In genomic region chr2:30343601-30344137, GRCm38 (mm10) we compare ENCODE assay signal across 9 mouse cellular contexts. TPM values are rescaled to one million over a fixed set of nuclear protein-coding genes. Genes with fewer than 3 reads are reported as not detected.
A peak's percentile ranks its signal among the peaks of the same experiment; 100 is the strongest.
DNase-seq lines count a peak whose midpoint lies in the region; ATAC-seq and TF ChIP-seq lines count a peak whose summit lies in the region.
"Had no signal": no experiment of that assay in that cellular context is flagged by ENCODE, and none has a peak within 500 bp of the region (broad histone marks: within the 10 kb centered on the region; RNA-seq: fewer than 3 reads in every experiment).

No protein-coding gene starts in this region.

- H3K4me3 ChIP-seq in heart, embryonic 10.5 days, result no peak overlapping the region
- no peak overlapping the region for H3K4me3 ChIP-seq in heart, embryonic 14.5 days (ENCODE audit: control insufficient read depth in 1 of 2, insufficient read depth in 1 of 2, low read depth in 1 of 2, low read length in 2 of 2)
- no peak overlapping the region for H3K4me3 ChIP-seq in thymus, adult 2 months (ENCODE audit: control insufficient read depth, insufficient read depth, low read length)
- no peak overlapping the region for H3K4me3 ChIP-seq in liver, postnatal 0 days (ENCODE audit: low read depth, low read length)

- H3K27ac ChIP-seq in heart, embryonic 10.5 days, result no peak overlapping the region
- H3K27ac ChIP-seq in heart, embryonic 14.5 days (replicated peaks in 1 of 2; ENCODE audit: control insufficient read depth in 1 of 2, insufficient read depth in 1 of 2, low read depth in 2 of 2, low read length in 2 of 2), result peak overlapping the region; percentile 71 to 82
- H3K27ac ChIP-seq in thymus, adult 2 months (ENCODE audit: control insufficient read depth, insufficient read depth, low read length), result no peak overlapping the region
- no peak overlapping the region for H3K27ac ChIP-seq in liver, postnatal 0 days (ENCODE audit: low read depth)

- H3K27me3 ChIP-seq in heart, embryonic 10.5 days (ENCODE audit: insufficient read depth, poor library complexity, severe bottlenecking), result no peaks in the 10 kb centered on the region
- no peaks in the 10 kb centered on the region for H3K27me3 ChIP-seq in heart, embryonic 14.5 days (ENCODE audit: control insufficient read depth, insufficient read depth, low read length)
- H3K27me3 ChIP-seq in thymus, adult 2 months (ENCODE audit: control insufficient read depth, insufficient read depth, low read length), result no peaks in the 10 kb centered on the region
- H3K27me3 ChIP-seq in liver, postnatal 0 days (ENCODE audit: insufficient read depth, low read length), result no peaks in the 10 kb centered on the region

- H3K4me1 ChIP-seq in heart, embryonic 10.5 days, result 0 out of 2 replicates have a peak, but pooled peaks cover 4% of the 10 kb centered on the region
- H3K4me1 ChIP-seq in heart, embryonic 14.5 days (ENCODE audit: control insufficient read depth in 2 of 2, insufficient read depth in 2 of 2, low read length in 2 of 2), result peaks cover 13 to 17% of the 10 kb centered on the region in 2 experiments
- no peaks in the 10 kb centered on the region for H3K4me1 ChIP-seq in thymus, adult 2 months (replicated peaks; ENCODE audit: control insufficient read depth, insufficient read depth, low read length)
- no peaks in the 10 kb centered on the region for H3K4me1 ChIP-seq in liver, postnatal 0 days (ENCODE audit: insufficient read depth)

- TF ChIP-seq POLR2A in thymus, adult 2 months (IDR thresholded peaks at IDR 0.05; ENCODE audit: control insufficient read depth, extremely low read depth, insufficient read depth, low read length, poor library complexity), result no peak

- ATAC-seq in heart, embryonic 14.5 days (ENCODE audit: insufficient number of reproducible peaks, insufficient read depth, low FRiP score, low read depth), result peak; percentile 66
- ATAC-seq in liver, postnatal 0 days, result no peak

- TF ChIP-seq EP300 in liver, postnatal 0 days (IDR thresholded peaks at IDR 0.05; ENCODE audit: low read depth), result no peak

- no peak overlapping the region for H3K4me2 ChIP-seq in heart, embryonic 14.5 days (ENCODE audit: low read length)
- no peak overlapping the region for H3K4me2 ChIP-seq in liver, postnatal 0 days (ENCODE audit: low read depth, low read length)

- no peak for TF ChIP-seq CTCF in thymus, adult 2 months (IDR thresholded peaks at IDR 0.05; ENCODE audit: borderline replicate concordance, control insufficient read depth, extremely low read depth, insufficient read depth, low read length, poor library complexity)
- no peak for TF ChIP-seq CTCF in liver, postnatal 0 days (IDR thresholded peaks at IDR 0.05; ENCODE audit: low read depth)

- H3K9me3 ChIP-seq in heart, embryonic 10.5 days, result no peaks in the 10 kb centered on the region
- H3K9me3 ChIP-seq in heart, embryonic 14.5 days (ENCODE audit: control insufficient read depth, low read length), result no peaks in the 10 kb centered on the region
- H3K9me3 ChIP-seq in liver, postnatal 0 days (ENCODE audit: low read length), result no peaks in the 10 kb centered on the region

- DNase-seq in heart, adult 18-20 months, result peak; percentile 63 to 65
- DNase-seq in heart, embryonic 10.5 days (ENCODE audit: low spot score), result no peak
- DNase-seq in right cerebral cortex, postnatal 14 days, result peak; percentile 59
- no peak for DNase-seq in right cerebral cortex, postnatal 36 days (ENCODE audit: low spot score in 2 of 2)
- peak; percentile 55 for DNase-seq in right cerebral cortex, postnatal 4 days
- no peak for DNase-seq in thymus, adult 2 months
- no peak for DNase-seq in liver, postnatal 0 days
- DNase-seq: gastrocnemius, postnatal 36 days had no signal

- WGBS in heart, embryonic 10.5 days, result 80% methylated on average over 14 of the region's 14 CpGs
- 42% methylated on average over 14 of the region's 14 CpGs for WGBS in heart, embryonic 14.5 days
- 93% methylated on average over 14 of the region's 14 CpGs for WGBS in thymus, adult 2 months
- 79% methylated on average over 14 of the region's 14 CpGs for WGBS in liver, postnatal 0 days (ENCODE audit: insufficient replicate concordance)

- H3K36me3 ChIP-seq in heart, embryonic 10.5 days, result peaks cover 100% of the 10 kb centered on the region
- H3K36me3 ChIP-seq in heart, embryonic 14.5 days (ENCODE audit: control insufficient read depth, insufficient read depth, low read length), result peaks cover 99% of the 10 kb centered on the region
- peaks cover 45% of the 10 kb centered on the region for H3K36me3 ChIP-seq in thymus, adult 2 months (ENCODE audit: control insufficient read depth, insufficient read depth, low read length)
- peaks cover 62% of the 10 kb centered on the region for H3K36me3 ChIP-seq in liver, postnatal 0 days (replicated peaks; ENCODE audit: insufficient read depth, low read length)

- H3K9ac ChIP-seq in heart, embryonic 14.5 days (ENCODE audit: low read length), result peak overlapping the region; percentile 32
- no peak overlapping the region for H3K9ac ChIP-seq in liver, postnatal 0 days (replicated peaks)

RNA-seq across cellular contexts. Expression of gene Sh3glb2, which starts 15.5 kb away (rescaled TPM):
- total RNA-seq in heart, adult 18-20 months (2021), result 10 to 100 TPM; 34.6 to 42.9 TPM
- polyA plus RNA-seq in heart, embryonic 10.5 days (2016; fragmentation: Nextera tagmentation; extraction: Ambion mirVana), result 101 and 132 TPM in 2 replicates
- 94.6 and 97.3 TPM in 2 replicates for polyA plus RNA-seq in heart, embryonic 14.5 days (2014; fragmentation: Nextera tagmentation; extraction: Ambion mirVana)
- 253 and 265 TPM in 2 replicates for polyA plus RNA-seq in thymus, adult 2 months (2012; rRNA removed)
- 13.9 and 14.4 TPM in 2 replicates for polyA plus RNA-seq in liver, postnatal 0 days (2015; fragmentation: Nextera tagmentation; extraction: Ambion mirVana)

RNA-seq across cellular contexts. Expression of gene Miga2, which starts 20.4 kb away (rescaled TPM):
- total RNA-seq in heart, adult 18-20 months (2021), result 10 to 100 TPM; 83.0 to 85.6 TPM
- 28.2 and 35.1 TPM in 2 replicates for polyA plus RNA-seq in heart, embryonic 10.5 days (2016; fragmentation: Nextera tagmentation; extraction: Ambion mirVana)
- 28.3 and 31.6 TPM in 2 replicates for polyA plus RNA-seq in heart, embryonic 14.5 days (2014; fragmentation: Nextera tagmentation; extraction: Ambion mirVana)
- polyA plus RNA-seq in thymus, adult 2 months (2012; rRNA removed), result 25.8 and 28.7 TPM in 2 replicates
- 7.6 and 8.2 TPM in 2 replicates for polyA plus RNA-seq in liver, postnatal 0 days (2015; fragmentation: Nextera tagmentation; extraction: Ambion mirVana)

RNA-seq across cellular contexts. Expression of gene Dolpp1, which starts 48.4 kb away (rescaled TPM):
- total RNA-seq in heart, adult 18-20 months (2021), result 1 to 10 TPM; 6.4 to 7.8 TPM
- 29.9 and 36.1 TPM in 2 replicates for polyA plus RNA-seq in heart, embryonic 10.5 days (2016; fragmentation: Nextera tagmentation; extraction: Ambion mirVana)
- 16.8 and 20.8 TPM in 2 replicates for polyA plus RNA-seq in heart, embryonic 14.5 days (2014; fragmentation: Nextera tagmentation; extraction: Ambion mirVana)
- polyA plus RNA-seq in thymus, adult 2 months (2012; rRNA removed), result 97.2 and 98.9 TPM in 2 replicates
- 12.0 and 12.2 TPM in 2 replicates for polyA plus RNA-seq in liver, postnatal 0 days (2015; fragmentation: Nextera tagmentation; extraction: Ambion mirVana)

RNA-seq across cellular contexts. Expression of gene Nup188, which starts 57.5 kb away (rescaled TPM):
- 10 to 100 TPM; 19.5 to 20.7 TPM for total RNA-seq in heart, adult 18-20 months (2021)
- polyA plus RNA-seq in heart, embryonic 10.5 days (2016; fragmentation: Nextera tagmentation; extraction: Ambion mirVana), result 45.2 and 46.5 TPM in 2 replicates
- 23.9 and 26.2 TPM in 2 replicates for polyA plus RNA-seq in heart, embryonic 14.5 days (2014; fragmentation: Nextera tagmentation; extraction: Ambion mirVana)
- polyA plus RNA-seq in thymus, adult 2 months (2012; rRNA removed), result 77.4 and 107 TPM in 2 replicates
- 6.2 and 7.5 TPM in 2 replicates for polyA plus RNA-seq in liver, postnatal 0 days (2015; fragmentation: Nextera tagmentation; extraction: Ambion mirVana)

RNA-seq across cellular contexts. Expression of gene Dolk, which starts 57.5 kb away (rescaled TPM):
- 10 to 100 TPM; 23.4 to 25.5 TPM for total RNA-seq in heart, adult 18-20 months (2021)
- 29.3 and 31.7 TPM in 2 replicates for polyA plus RNA-seq in heart, embryonic 10.5 days (2016; fragmentation: Nextera tagmentation; extraction: Ambion mirVana)
- polyA plus RNA-seq in heart, embryonic 14.5 days (2014; fragmentation: Nextera tagmentation; extraction: Ambion mirVana), result 33.0 and 33.4 TPM in 2 replicates
- polyA plus RNA-seq in thymus, adult 2 months (2012; rRNA removed), result 20.0 and 22.1 TPM in 2 replicates
- 14.0 and 14.1 TPM in 2 replicates for polyA plus RNA-seq in liver, postnatal 0 days (2015; fragmentation: Nextera tagmentation; extraction: Ambion mirVana)

Comparison
In these comparisons a context has a peak if more than half of its experiments do, and no peak if none do; other contexts are left out.
1. DNase-seq: peak in heart, adult 18-20 months (2 of 2), right cerebral cortex, postnatal 14 days (single experiment) and right cerebral cortex, postnatal 4 days (single experiment); none in heart, embryonic 10.5 days (single experiment), right cerebral cortex, postnatal 36 days (0 of 2), thymus, adult 2 months (single experiment) and liver, postnatal 0 days (single experiment).
2. H3K27ac ChIP-seq: peak in heart, embryonic 14.5 days (2 of 2); none in heart, embryonic 10.5 days (single experiment), thymus, adult 2 months (single experiment) and liver, postnatal 0 days (single experiment).